Mouse (Mus musculus): ENCODE data around the gene Gas2l3. TPM values are rescaled to one million over a fixed set of nuclear protein-coding genes. Genes with fewer than 3 reads are reported as not detected.
A peak's percentile ranks its signal among the peaks of the same experiment; 100 is the strongest.

Gene Gas2l3
- polyA plus RNA-seq, 1 experiment from 2014 or later = 5.2 TPM

- Histone ChIP-seq H3K4me1 (replicated peaks) (peaks cover 21% of the 10 kb centered on the region), H3K27me3 (no peaks in the 10 kb centered on the region), H3K9me3 (replicated peaks) (no peaks in the 10 kb centered on the region), H3K36me3 (replicated peaks) (peaks cover 73% of the 10 kb centered on the region), H3K4me3 (replicated peaks) (no peak overlapping the region), H3K27ac (replicated peaks) (no peak overlapping the region), H3K9ac (no peak overlapping the region), H3K4me2 (no peak overlapping the region)
- 76% methylated on average over 11 of the region's 11 CpGs for WGBS (ENCODE audit: insufficient replicate concordance)
- no peak for ATAC-seq (ENCODE audit: insufficient read depth)
Observed at GRCm38 (mm10) chr10:89424800-89425393, 18.9 kb downstream of the Gas2l3 start.

DNA sequence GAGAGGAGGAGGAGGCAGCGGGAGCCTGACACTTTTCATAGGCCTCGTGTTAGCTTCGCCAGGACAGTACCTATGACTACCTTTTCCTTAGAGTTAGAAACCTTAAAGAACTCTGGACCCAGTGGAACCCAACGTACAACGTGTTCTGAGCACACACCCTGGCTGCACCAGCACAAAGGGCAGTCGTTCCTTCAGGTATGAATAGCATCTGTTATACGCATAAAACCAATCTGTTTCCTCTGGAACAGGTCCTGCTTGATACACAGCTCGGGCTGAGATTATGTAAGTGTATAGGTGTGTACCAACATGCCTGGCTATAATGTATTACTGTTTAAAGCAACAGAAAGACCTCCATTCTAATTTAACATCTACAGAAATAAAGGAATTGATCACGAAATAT is 19.6 kb downstream of the Gas2l3 start:
- WGBS (ENCODE audit: insufficient replicate concordance) = 81% methylated on average over 9 of the region's 9 CpGs
- no peaks in the 10 kb centered on the region for H3K27me3 ChIP-seq
- no peak overlapping the region for H3K4me2 ChIP-seq
- no peak overlapping the region for H3K9ac ChIP-seq
- no peaks in the 10 kb centered on the region for H3K9me3 ChIP-seq (replicated peaks)
- H3K4me3 ChIP-seq (replicated peaks) = no peak overlapping the region
- ATAC-seq (ENCODE audit: insufficient read depth) = no peak
- peaks cover 21% of the 10 kb centered on the region for H3K4me1 ChIP-seq (replicated peaks)
- peaks cover 67% of the 10 kb centered on the region for H3K36me3 ChIP-seq (replicated peaks)
- H3K27ac ChIP-seq (replicated peaks) = peak overlapping the region; percentile 48; the same call in 1 of the 2 replicates

- H3K4me3 ChIP-seq (replicated peaks) = peak overlapping the region; percentile 31
- peaks cover 66% of the 10 kb centered on the region for H3K36me3 ChIP-seq (replicated peaks)
- H3K27me3 ChIP-seq = no peaks in the 10 kb centered on the region
- peaks cover 21% of the 10 kb centered on the region for H3K4me1 ChIP-seq (replicated peaks)
- peak overlapping the region; percentile 79 for H3K27ac ChIP-seq (replicated peaks)
- WGBS (ENCODE audit: insufficient replicate concordance) = 29% methylated on average over 9 of the region's 9 CpGs
- peak overlapping the region; percentile 61 for H3K4me2 ChIP-seq
- H3K9me3 ChIP-seq (replicated peaks) = no peaks in the 10 kb centered on the region
- H3K9ac ChIP-seq = 0 out of 2 replicates have a peak overlapping the region, but pooled peaks have one; percentile 11
- peak; percentile 72 for ATAC-seq (ENCODE audit: insufficient read depth)
Observed at GRCm38 (mm10) chr10:89423164-89423778, 20.5 kb downstream of the Gas2l3 start.

DNA sequence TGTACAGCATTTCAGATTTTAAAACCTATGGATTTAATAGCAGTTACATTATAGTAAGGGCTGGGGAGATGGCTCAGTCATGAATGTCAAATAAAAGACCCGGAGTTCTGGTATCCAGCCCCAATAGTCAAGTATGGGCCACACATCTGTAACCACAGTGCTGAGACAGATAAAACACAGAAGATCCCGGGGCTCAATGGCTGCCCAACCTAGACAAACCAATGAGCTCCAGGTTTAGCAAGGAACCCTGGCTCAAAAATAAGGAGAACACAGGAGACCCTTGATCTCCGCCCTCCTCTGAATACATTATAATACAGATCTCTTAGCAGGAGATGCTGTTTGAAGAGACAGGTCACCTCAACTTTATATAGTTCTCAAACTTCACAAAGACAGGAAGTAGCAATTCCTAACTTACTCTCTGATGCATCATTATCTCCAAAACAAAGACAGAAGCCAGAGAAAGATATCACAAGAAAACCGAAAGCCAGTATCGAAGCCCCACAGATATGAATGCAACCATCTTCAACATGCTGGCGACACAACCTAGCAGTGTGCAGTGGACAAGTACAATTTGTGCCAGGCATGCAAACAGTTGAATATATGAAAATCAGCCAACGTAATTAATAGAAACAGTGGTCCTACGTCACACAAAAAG is 21.1 kb downstream of the Gas2l3 start:
- peak; percentile 91 for ATAC-seq (ENCODE audit: insufficient read depth)
- Histone ChIP-seq H3K4me2 (peak overlapping the region; percentile 61), H3K27ac (replicated peaks) (peak overlapping the region; percentile 79), H3K9ac (0 out of 2 replicates have a peak overlapping the region, but pooled peaks have one; percentile 11), H3K36me3 (replicated peaks) (peaks cover 65% of the 10 kb centered on the region), H3K4me3 (replicated peaks) (peak overlapping the region; percentile 31), H3K9me3 (replicated peaks) (no peaks in the 10 kb centered on the region), H3K4me1 (replicated peaks) (peaks cover 21% of the 10 kb centered on the region), H3K27me3 (no peaks in the 10 kb centered on the region)
- WGBS (ENCODE audit: insufficient replicate concordance) = 30% methylated on average over 8 of the region's 8 CpGs

- peaks cover 74% of the 10 kb centered on the region for H3K36me3 ChIP-seq (replicated peaks)
Observed at GRCm38 (mm10) chr10:89417966-89418365, 25.8 kb downstream of the Gas2l3 start.

GRCm38 (mm10) chr10:89415478-89415877 is 28.3 kb downstream of the Gas2l3 start:
- H3K36me3 ChIP-seq (replicated peaks) = peaks cover 75% of the 10 kb centered on the region
- no peaks in the 10 kb centered on the region for H3K4me1 ChIP-seq (replicated peaks)
- no peak overlapping the region for H3K9ac ChIP-seq
- no peaks in the 10 kb centered on the region for H3K9me3 ChIP-seq (replicated peaks)
- no peak overlapping the region for H3K27ac ChIP-seq (replicated peaks)
- H3K4me3 ChIP-seq (replicated peaks) = no peak overlapping the region
- H3K4me2 ChIP-seq = no peak overlapping the region
- WGBS (ENCODE audit: insufficient replicate concordance) = 37% methylated on average over 3 of the region's 3 CpGs
- H3K27me3 ChIP-seq = no peaks in the 10 kb centered on the region
- no peak for ATAC-seq (ENCODE audit: insufficient read depth)

More at GRCm38 (mm10) chr10:89417966-89418365, 25.8 kb downstream of the Gas2l3 start:
- Histone ChIP-seq H3K4me2 (no peak overlapping the region), H3K9ac (no peak overlapping the region), H3K4me1 (replicated peaks) (peaks cover 6% of the 10 kb centered on the region), H3K9me3 (replicated peaks) (no peaks in the 10 kb centered on the region), H3K4me3 (replicated peaks) (no peak overlapping the region), H3K27ac (replicated peaks) (no peak overlapping the region), H3K27me3 (no peaks in the 10 kb centered on the region)
- no peak for ATAC-seq (ENCODE audit: insufficient read depth)
- WGBS (ENCODE audit: insufficient replicate concordance) = 79% methylated on average over 2 of the region's 2 CpGs

GRCm38 (mm10) chr10:89407551-89407950 is 36.2 kb downstream of the Gas2l3 start:
- 10% methylated on average over 1 of the region's 1 CpGs for WGBS (ENCODE audit: insufficient replicate concordance)
- peaks cover 6% of the 10 kb centered on the region for H3K4me1 ChIP-seq (replicated peaks)
- 0 out of 2 replicates have a peak overlapping the region, but pooled peaks have one; percentile 15 for H3K27ac ChIP-seq (replicated peaks)
- no peaks in the 10 kb centered on the region for H3K27me3 ChIP-seq
- H3K4me3 ChIP-seq (replicated peaks) = no peak overlapping the region
- no peak for ATAC-seq (ENCODE audit: insufficient read depth)
- no peaks in the 10 kb centered on the region for H3K9me3 ChIP-seq (replicated peaks)
- no peak overlapping the region for H3K9ac ChIP-seq
- H3K4me2 ChIP-seq = no peak overlapping the region
- H3K36me3 ChIP-seq (replicated peaks) = peaks cover 19% of the 10 kb centered on the region

- Histone ChIP-seq H3K4me1 (replicated peaks) (peaks cover 6% of the 10 kb centered on the region), H3K9me3 (replicated peaks) (no peaks in the 10 kb centered on the region), H3K9ac (no peak overlapping the region), H3K27me3 (no peaks in the 10 kb centered on the region), H3K4me3 (replicated peaks) (no peak overlapping the region), H3K36me3 (replicated peaks) (peaks cover 16% of the 10 kb centered on the region), H3K27ac (replicated peaks) (0 out of 2 replicates have a peak overlapping the region, but pooled peaks have one; percentile 15), H3K4me2 (no peak overlapping the region)
- whole genome bisulfite sequencing (ENCODE audit: insufficient replicate concordance) = 38% methylated on average over 5 of the region's 6 CpGs
- ATAC-seq (ENCODE audit: insufficient read depth) = peak; percentile 22
Observed at GRCm38 (mm10) chr10:89406733-89407484, 36.9 kb downstream of the Gas2l3 start.

DNA sequence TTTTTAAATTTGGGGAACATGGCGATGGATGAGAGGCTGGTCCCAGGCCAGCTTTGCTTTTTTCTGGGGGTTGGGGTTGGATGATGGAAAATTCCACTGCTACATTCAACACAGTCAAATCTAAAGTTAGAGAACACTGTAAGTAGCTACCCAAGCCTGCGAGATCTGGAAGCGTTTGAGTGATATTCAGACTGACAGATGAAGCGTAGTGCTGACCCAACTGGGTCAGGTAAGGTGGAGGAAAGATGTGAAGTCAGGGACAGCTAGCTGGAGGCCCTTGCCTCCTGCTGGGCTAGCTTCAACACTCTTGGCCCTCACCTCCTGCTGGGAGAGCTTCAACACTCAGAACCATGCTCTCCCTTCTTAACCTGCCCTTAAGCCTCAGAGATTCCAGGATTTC is 38.8 kb downstream of the Gas2l3 start:
- WGBS (ENCODE audit: insufficient replicate concordance) = 81% methylated on average over 4 of the region's 4 CpGs

DNA sequence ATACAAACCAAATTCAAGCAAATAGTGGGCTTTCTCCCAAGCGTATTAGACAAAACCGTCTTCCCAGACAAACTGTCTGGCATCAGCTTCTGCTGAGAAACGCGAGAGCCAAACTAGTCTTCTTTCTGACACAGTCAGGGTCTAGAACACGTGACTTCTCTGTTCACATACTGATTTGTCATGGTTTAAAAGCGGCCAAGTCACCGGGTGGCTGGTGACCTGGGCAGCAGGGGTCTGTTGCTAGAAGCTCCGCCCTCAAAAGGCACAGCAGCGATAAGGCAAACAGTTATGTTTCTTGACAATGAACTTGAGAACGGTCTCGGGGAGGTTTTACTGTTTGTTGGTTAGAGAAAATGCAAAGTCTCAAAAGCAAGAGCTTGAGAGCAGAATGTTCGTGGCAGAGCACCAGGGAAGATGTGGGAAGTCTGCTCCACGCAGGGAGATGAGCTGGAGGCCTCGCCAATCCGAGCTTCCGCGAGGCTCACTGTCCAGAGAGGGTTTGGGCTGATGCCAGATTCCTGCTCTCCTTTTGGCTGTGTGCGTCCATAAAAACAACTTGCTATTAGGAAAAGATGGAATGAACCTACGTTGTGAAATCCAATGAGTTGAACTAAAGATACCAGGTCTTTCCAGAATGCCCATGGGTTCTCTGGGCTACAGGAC is 43.0 kb downstream of the Gas2l3 start:
- no peaks in the 10 kb centered on the region for H3K27me3 ChIP-seq
- no peaks in the 10 kb centered on the region; the same call in 1 of the 2 replicates for H3K4me1 ChIP-seq (replicated peaks)
- no peaks in the 10 kb centered on the region for H3K9me3 ChIP-seq (replicated peaks)
- H3K27ac ChIP-seq (replicated peaks) = no peak overlapping the region
- no peaks in the 10 kb centered on the region for H3K36me3 ChIP-seq (replicated peaks)
- no peak overlapping the region for H3K9ac ChIP-seq
- H3K4me3 ChIP-seq (replicated peaks) = no peak overlapping the region
- no peak for ATAC-seq (ENCODE audit: insufficient read depth)
- 76% methylated on average over 19 of the region's 19 CpGs for WGBS (ENCODE audit: insufficient replicate concordance)
- no peak overlapping the region for H3K4me2 ChIP-seq

More for the DNA sequence above, 38.8 kb downstream of the Gas2l3 start:
- Histone ChIP-seq H3K36me3 (replicated peaks) (0 out of 2 replicates have a peak, but pooled peaks cover 3% of the 10 kb centered on the region), H3K4me1 (replicated peaks) (peaks cover 6% of the 10 kb centered on the region), H3K4me3 (replicated peaks) (no peak overlapping the region), H3K9me3 (replicated peaks) (no peaks in the 10 kb centered on the region), H3K27me3 (no peaks in the 10 kb centered on the region), H3K4me2 (no peak overlapping the region), H3K9ac (no peak overlapping the region), H3K27ac (replicated peaks) (no peak overlapping the region)
- ATAC-seq (ENCODE audit: insufficient read depth) = no peak

All from liver, embryonic 15.5 days (tissue).